Mouse (Mus musculus) MEL (cell line): Measurements from ENCODE around the gene Proca1. TPM values are rescaled to one million over a fixed set of nuclear protein-coding genes. Genes with fewer than 3 reads are reported as not detected.

Experiments used
- DNase-seq: peaks from one replicate; pipeline ENCODE4 v3.0.0; 2011; ENCODE audit warnings: low read depth, low spot score
- H3K27ac ChIP-seq: 2 replicates; pipeline ENCODE4 v1.5.1; 2012; ENCODE audit warnings: low read depth, mild to moderate bottlenecking, control low read depth, low read length, moderate library complexity; ENCODE audit not compliant: control insufficient read depth
- H3K27me3 ChIP-seq, 2 experiments: fragments of 150-350 bp in 1 of 2; sonication (generic) in 1 of 2; 2 replicates each; pipeline ENCODE4 v1.6.1; 2012; ENCODE audit warnings: low read length in 2 of 2, mild to moderate bottlenecking in 2 of 2, improper control_type of control experiment in 1 of 2, moderate library complexity in 1 of 2; ENCODE audit not compliant: insufficient read depth in 2 of 2, control insufficient read depth in 1 of 2
- H3K36me3 ChIP-seq, 2 experiments: 2 replicates each; pipeline ENCODE4 v1.6.1; 2012 to 2014; ENCODE audit warnings: low read length in 2 of 2, improper control_type of control experiment in 1 of 2, inconsistent platforms in 1 of 2, mild to moderate bottlenecking in 1 of 2; ENCODE audit not compliant: insufficient read depth in 2 of 2, control insufficient read depth in 1 of 2
- H3K4me1 ChIP-seq, 2 experiments: fragments of 150-350 bp in 1 of 2; sonication (generic) in 1 of 2; 2 replicates each; pipeline ENCODE4 v1.6.1; 2012; ENCODE audit warnings: low read length in 2 of 2, improper control_type of control experiment in 1 of 2, mild to moderate bottlenecking in 1 of 2; ENCODE audit not compliant: insufficient read depth in 2 of 2, control insufficient read depth in 1 of 2
- H3K4me3 ChIP-seq, 2 experiments: fragments of 150-350 bp in 1 of 2; sonication (generic) in 1 of 2; 2 replicates each; pipeline ENCODE4 v1.5.1; 2012; ENCODE audit warnings: low read depth in 2 of 2, low read length in 2 of 2, mild to moderate bottlenecking in 2 of 2, moderate library complexity in 2 of 2, control low read depth in 1 of 2, improper control_type of control experiment in 1 of 2; ENCODE audit not compliant: control insufficient read depth in 1 of 2, insufficient read depth in 1 of 2
- H3K79me2 ChIP-seq: 2 replicates; pipeline ENCODE4 v1.6.1; 2012; ENCODE audit warnings: mild to moderate bottlenecking, low read length, moderate library complexity; ENCODE audit not compliant: control insufficient read depth, poor library complexity, insufficient read depth
- H3K9ac ChIP-seq: 2 replicates; pipeline ENCODE4 v1.6.1; 2012; ENCODE audit warnings: low read depth, mild to moderate bottlenecking, control low read depth, low read length, moderate library complexity; ENCODE audit not compliant: control insufficient read depth, poor library complexity, severe bottlenecking
- H3K9me3 ChIP-seq: fragments of 150-350 bp; sonication (generic); replicated peaks from 2 replicates; pipeline ENCODE4 v1.6.1; 2012; ENCODE audit warnings: mild to moderate bottlenecking, low read length, improper control_type of control experiment, moderate library complexity; ENCODE audit not compliant: insufficient read depth
- BHLHE40 ChIP-seq: IDR thresholded peaks from 2 replicates; pipeline ENCODE4 v1.6.1; 2012; ENCODE audit warnings: low read depth, mild to moderate bottlenecking, inconsistent platforms, low read length, improper control_type of control experiment, borderline replicate concordance
- CHD2 ChIP-seq: IDR thresholded peaks from 2 replicates; pipeline ENCODE4 v1.6.1; 2011; ENCODE audit warnings: low read length, improper control_type of control experiment
- E2F4 ChIP-seq: IDR thresholded peaks from 2 replicates; pipeline ENCODE4 v1.6.1; 2011; ENCODE audit warnings: low read depth, low read length, improper control_type of control experiment, borderline replicate concordance
- EP300 ChIP-seq, 2 experiments: IDR thresholded peaks; 2 replicates each; pipeline ENCODE4 v1.6.1; 2011; ENCODE audit warnings: improper control_type of control experiment in 2 of 2, low read length in 2 of 2, low read depth in 1 of 2, mild to moderate bottlenecking in 1 of 2
- GABPA ChIP-seq: IDR thresholded peaks from 2 replicates; pipeline ENCODE4 v1.6.1; 2012; ENCODE audit warnings: low read depth, mild to moderate bottlenecking, inconsistent platforms, low read length, improper control_type of control experiment, moderate library complexity
- GATA1 ChIP-seq: IDR thresholded peaks from 2 replicates; pipeline ENCODE4 v1.6.1; 2011; ENCODE audit warnings: low read depth, low read length, improper control_type of control experiment
- JUND ChIP-seq: IDR thresholded peaks from 2 replicates; pipeline ENCODE4 v1.6.1; 2011; ENCODE audit warnings: low read depth, mild to moderate bottlenecking, improper control_type of control experiment, low read length
- MAFK ChIP-seq: IDR thresholded peaks from 2 replicates; pipeline ENCODE4 v1.6.1; 2011; ENCODE audit warnings: low read depth, mild to moderate bottlenecking, low read length, improper control_type of control experiment, borderline replicate concordance
- MEF2A ChIP-seq: IDR thresholded peaks from 2 replicates; pipeline ENCODE4 v1.6.1; 2014; ENCODE audit warnings: low read depth, mild to moderate bottlenecking, inconsistent platforms, low read length, improper control_type of control experiment; ENCODE audit not compliant: poor library complexity, insufficient replicate concordance, severe bottlenecking; ENCODE audit errors: extremely low read depth
- MXI1 ChIP-seq: IDR thresholded peaks from 2 replicates; pipeline ENCODE4 v1.6.1; 2011; ENCODE audit warnings: mild to moderate bottlenecking, low read depth, low read length, improper control_type of control experiment
- MYC ChIP-seq: IDR thresholded peaks from 2 replicates; pipeline ENCODE4 v1.6.1; 2011; ENCODE audit warnings: low read depth, mild to moderate bottlenecking, low read length, improper control_type of control experiment, moderate library complexity
- NELFE ChIP-seq: IDR thresholded peaks from 2 replicates; pipeline ENCODE4 v1.6.1; 2011; ENCODE audit warnings: low read depth, low read length, improper control_type of control experiment
- POLR2A ChIP-seq, 2 experiments: IDR thresholded peaks; 2 replicates each; pipeline ENCODE4 v1.6.1; 2011 to 2012; ENCODE audit warnings: low read length in 2 of 2, mild to moderate bottlenecking in 2 of 2, control low read depth in 1 of 2, improper control_type of control experiment in 1 of 2, low read depth in 1 of 2, moderate library complexity in 1 of 2; ENCODE audit not compliant: control insufficient read depth in 1 of 2, insufficient read depth in 1 of 2, poor library complexity in 1 of 2
- POLR2AphosphoS2 ChIP-seq: IDR thresholded peaks from 2 replicates; pipeline ENCODE4 v1.6.1; 2011; ENCODE audit warnings: low read length, improper control_type of control experiment
- RAD21 ChIP-seq: IDR thresholded peaks from 2 replicates; pipeline ENCODE4 v1.6.1; 2011; ENCODE audit warnings: mild to moderate bottlenecking, low read depth, low read length, improper control_type of control experiment
- TBP ChIP-seq: IDR thresholded peaks from 2 replicates; pipeline ENCODE4 v1.8.0; 2011; ENCODE audit warnings: low read depth, low read length, improper control_type of control experiment
- USF2 ChIP-seq, 2 experiments: IDR thresholded peaks; 2 replicates each; pipeline ENCODE4 v1.6.1; 2011 to 2012; ENCODE audit warnings: improper control_type of control experiment in 2 of 2, low read length in 2 of 2, borderline replicate concordance in 1 of 2, inconsistent platforms in 1 of 2, low read depth in 1 of 2, mild to moderate bottlenecking in 1 of 2; ENCODE audit not compliant: insufficient read depth in 1 of 2
- ZNF384 ChIP-seq: IDR thresholded peaks from 2 replicates; pipeline ENCODE4 v1.6.1; 2012; ENCODE audit warnings: low read depth, mild to moderate bottlenecking, inconsistent platforms, low read length, improper control_type of control experiment
- polyA plus RNA-seq, 2 experiments: library from polyadenylated mRNA; stranded (reverse) in 1 of 2; unstranded in 1 of 2; fragments of >175 nt in 1 of 2; fragments of >200 nt in 1 of 2; gene quantifications; 2 replicates each; pipeline versions ENCODE4 v1.2.1 to v1.2.4; 2012; ENCODE audit warnings: low replicate concordance in 2 of 2, low read depth in 1 of 2; ENCODE audit not compliant: insufficient read length in 2 of 2, insufficient read depth in 1 of 2, missing spikeins in 1 of 2
- total RNA-seq: library from RNA; depleted of rRNA; stranded (reverse); fragments of 300-350 nt; gene quantifications from 2 replicates; pipeline ENCODE4 v1.2.3, GENCODE M21; 2012

Proca1 gene
- total and polyA plus RNA-seq, 3 experiments, result 0.15 to 0.54 TPM; not detected in 1

- no peak for DNase-seq
- H3K36me3 ChIP-seq, result peaks cover 0 to 32% of the 10 kb centered on the region in 2 experiments; a peak in 2 of 4 replicates
Measured at GRCm38 (mm10) chr11:78207190-78207589, 14.0 kb downstream of the Proca1 start.

GRCm38 (mm10) chr11:78209886-78210285 is 16.7 kb downstream of the Proca1 start:
- Histone ChIP-seq H3K9ac (no peak overlapping the region), H3K4me1 (no peaks in the 10 kb centered on the region), H3K27ac (no peak overlapping the region), H3K27me3 (no peaks in the 10 kb centered on the region), H3K79me2 (no peaks in the 10 kb centered on the region), H3K36me3 (peaks cover 0 to 47% of the 10 kb centered on the region in 2 experiments; a peak in 2 of 4 replicates), H3K4me3 (no peak overlapping the region), H3K9me3 (no peaks in the 10 kb centered on the region)
- TF ChIP-seq TBP (no peak), MAFK (no peak), USF2 (IDR thresholded peaks at IDR 0.05; ENCODE audit: borderline replicate concordance in 1 of 2, insufficient read depth in 1 of 2, low read depth in 1 of 2, low read length in 2 of 2) (no peak), E2F4 (no peak), NELFE (no peak), POLR2A (IDR thresholded peaks at IDR 0.05; ENCODE audit: control insufficient read depth in 1 of 2, insufficient read depth in 1 of 2, low read depth in 1 of 2, low read length in 2 of 2, poor library complexity in 1 of 2) (no peak), EP300 (IDR thresholded peaks at IDR 0.05; ENCODE audit: low read depth in 1 of 2, low read length in 2 of 2) (no peak)
- no peak for DNase-seq

More at GRCm38 (mm10) chr11:78207190-78207589, 14.0 kb downstream of the Proca1 start:
- TF ChIP-seq MYC, result no peak
- TF ChIP-seq GABPA, result no peak
- no peak for TF ChIP-seq JUND
- TF ChIP-seq, all 39 proteins: peak for 0
- H3K9me3 ChIP-seq, result no peaks in the 10 kb centered on the region
- H3K4me1 ChIP-seq, result no peaks in the 10 kb centered on the region
- no peak overlapping the region for H3K27ac ChIP-seq
- no peaks in the 10 kb centered on the region for H3K79me2 ChIP-seq
- H3K27me3 ChIP-seq, result no peaks in the 10 kb centered on the region
- no peak overlapping the region for H3K4me3 ChIP-seq
- no peak overlapping the region for H3K9ac ChIP-seq

GRCm38 (mm10) chr11:78210615-78211014 is 17.4 kb downstream of the Proca1 start:
- no peak for TF ChIP-seq MXI1
- TF ChIP-seq JUND, result no peak
- TF ChIP-seq EP300 (IDR thresholded peaks at IDR 0.05; ENCODE audit: low read depth in 1 of 2, low read length in 2 of 2), result no peak
- TF ChIP-seq TBP, result no peak
- no peak for TF ChIP-seq POLR2AphosphoS2
- TF ChIP-seq POLR2A (IDR thresholded peaks at IDR 0.05; ENCODE audit: control insufficient read depth in 1 of 2, insufficient read depth in 1 of 2, low read depth in 1 of 2, low read length in 2 of 2, poor library complexity in 1 of 2), result no peak
- no peak for TF ChIP-seq ZNF384
- TF ChIP-seq E2F4, result no peak
- TF ChIP-seq MEF2A, result no peak
- TF ChIP-seq RAD21, result no peak
- TF ChIP-seq MYC, result no peak
- TF ChIP-seq NELFE, result no peak
- TF ChIP-seq CHD2, result no peak
- TF ChIP-seq GABPA, result no peak
- no peak for TF ChIP-seq GATA1
- no peak for TF ChIP-seq BHLHE40
- no peak for TF ChIP-seq USF2 (IDR thresholded peaks at IDR 0.05; ENCODE audit: borderline replicate concordance in 1 of 2, insufficient read depth in 1 of 2, low read depth in 1 of 2, low read length in 2 of 2)
- peaks cover 0 to 47% of the 10 kb centered on the region in 2 experiments; a peak in 2 of 4 replicates for H3K36me3 ChIP-seq
- H3K9me3 ChIP-seq, result no peaks in the 10 kb centered on the region
- H3K27ac ChIP-seq, result no peak overlapping the region
- DNase-seq, result no peak
- H3K27me3 ChIP-seq, result no peaks in the 10 kb centered on the region
- no peak overlapping the region for H3K9ac ChIP-seq
- H3K4me1 ChIP-seq, result no peaks in the 10 kb centered on the region
- H3K4me3 ChIP-seq, result no peak overlapping the region
- H3K79me2 ChIP-seq, result no peaks in the 10 kb centered on the region
